Mouse (Mus musculus) heart, adult 2 months (tissue): ENCODE data around the gene Adamts20.

Experiments used
- CTCF ChIP-seq: fragments of 200-600 bp; IDR thresholded peaks from 2 replicates; pipeline ENCODE4 v1.8.1; 2022; ENCODE audit warnings: antibody characterized with exemption, mild to moderate bottlenecking, moderate library complexity
- EP300 ChIP-seq: fragments of 200-500 bp; IDR thresholded peaks from 2 replicates; pipeline ENCODE4 v1.6.1; 2011; ENCODE audit warnings: low read depth, low read length, control low read depth; ENCODE audit not compliant: insufficient read depth

DNA sequence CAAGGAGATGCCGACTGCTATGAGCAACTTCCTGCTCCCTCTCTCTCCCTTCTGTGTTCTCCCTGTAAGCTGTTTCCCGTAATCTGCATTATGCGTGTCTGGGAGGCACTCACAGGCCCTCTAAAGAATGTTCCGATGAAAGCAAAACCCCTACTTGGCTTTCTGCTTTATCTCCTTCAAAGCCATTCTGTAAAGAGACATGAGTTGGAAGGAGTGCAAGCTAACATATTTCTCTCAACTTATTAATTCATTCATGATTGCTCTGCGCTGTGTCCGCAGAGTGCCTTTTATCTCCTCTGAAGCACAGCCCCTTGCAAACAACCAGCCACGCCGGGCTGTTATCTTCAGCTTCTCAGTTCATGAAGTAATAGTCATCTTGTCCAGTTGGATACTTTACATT, 215.5 kb downstream of the Adamts20 start:
- TF ChIP-seq CTCF = no peak
- TF ChIP-seq EP300 = no peak
